Mouse (Mus musculus): ENCODE measurements around the gene Ubb.
"Not testable (repeated sequence)": the region's sequence is repeated elsewhere in the genome, so short reads cannot be mapped to it uniquely, and the experiment has no call there.

Ubb gene

GRCm38 (mm10) chr11:62550727-62551225 is at the start of gene Ubb:
TSS of gene Ubb (plus strand) at chr11:62551171.
- DNase-seq: peak; percentile 100

GRCm38 (mm10) chr11:62507683-62508082 is 43.3 kb upstream of the Ubb start:
- peak; percentile 10 for DNase-seq

- DNase-seq: not testable (repeated sequence)
Observed at GRCm38 (mm10) chr11:62508365-62508764, 42.6 kb upstream of the Ubb start.

- not testable (repeated sequence) for DNase-seq
Observed at GRCm38 (mm10) chr11:62508816-62509215, 42.2 kb upstream of the Ubb start.

- no peak for DNase-seq
Observed at GRCm38 (mm10) chr11:62509571-62509970, 41.4 kb upstream of the Ubb start.

GRCm38 (mm10) chr11:62510956-62511355 is 40.0 kb upstream of the Ubb start:
- DNase-seq: no peak

GRCm38 (mm10) chr11:62511444-62512202 is 39.3 kb upstream of the Ubb start:
- DNase-seq: no peak

GRCm38 (mm10) chr11:62512529-62513080 is 38.4 kb upstream of the Ubb start:
- DNase-seq: no peak

GRCm38 (mm10) chr11:62513311-62513710 is 37.7 kb upstream of the Ubb start:
- DNase-seq: no peak

- DNase-seq: no peak
Observed at GRCm38 (mm10) chr11:62518991-62519390, 32.0 kb upstream of the Ubb start.

GRCm38 (mm10) chr11:62522283-62522682 is 28.7 kb upstream of the Ubb start:
- DNase-seq: no peak

- no peak for DNase-seq
Observed at GRCm38 (mm10) chr11:62537089-62537488, 13.9 kb upstream of the Ubb start.

- DNase-seq: no peak
Observed at GRCm38 (mm10) chr11:62537590-62537989, 13.4 kb upstream of the Ubb start.

- peak; percentile 60 for DNase-seq
Observed at GRCm38 (mm10) chr11:62538321-62539088, 12.5 kb upstream of the Ubb start.

GRCm38 (mm10) chr11:62539089-62539890 is 11.7 kb upstream of the Ubb start, which contains the start of gene Cenpv:
TSS of gene Cenpv (minus strand) at chr11:62539261.
- peak; percentile 81 for DNase-seq

- no peak for DNase-seq
Observed at GRCm38 (mm10) chr11:62540167-62540566, 10.8 kb upstream of the Ubb start.

- no peak for DNase-seq
Observed at GRCm38 (mm10) chr11:62540969-62541368, 10.0 kb upstream of the Ubb start.

GRCm38 (mm10) chr11:62541581-62541980 is 9.4 kb upstream of the Ubb start:
- DNase-seq: no peak

- DNase-seq: no peak
Observed at GRCm38 (mm10) chr11:62543991-62544390, 7.0 kb upstream of the Ubb start.

GRCm38 (mm10) chr11:62549782-62550181 is 1.2 kb upstream of the Ubb start:
- DNase-seq: no peak

- peak; percentile 59 for DNase-seq
Observed at GRCm38 (mm10) chr11:62550227-62550685, 715 bp upstream of the Ubb start.

Data from thymus, postnatal 14 days (tissue).